27 mouse cellular contexts compared by ENCODE assay signal in the genomic region with DNA sequence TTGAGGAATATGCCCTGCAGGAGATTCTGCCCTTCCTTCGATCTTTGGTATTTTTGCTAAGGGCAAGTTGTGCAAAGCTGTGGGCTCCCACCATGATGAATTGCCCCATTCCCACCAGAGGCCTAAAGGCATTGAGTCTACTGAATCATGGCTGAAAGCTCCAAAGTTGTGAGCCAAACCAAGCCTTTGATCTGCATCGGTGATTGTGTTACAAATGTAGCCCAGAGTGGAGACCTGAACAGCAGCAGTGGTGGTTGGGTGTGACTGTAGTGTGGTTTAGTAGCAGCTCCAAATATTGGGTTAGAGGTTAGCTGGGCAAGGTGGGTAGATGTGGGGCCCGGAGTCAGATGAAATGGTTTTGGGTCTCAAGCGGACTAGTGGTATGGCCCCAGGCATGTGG.
DNase-seq lines count a peak whose midpoint lies in the region; TF ChIP-seq lines count a peak whose summit lies in the region.
"Had no signal": no experiment of that assay in that cellular context is flagged by ENCODE, and none has a peak within 500 bp of the region (broad histone marks: within the 10 kb centered on the region; RNA-seq: fewer than 3 reads in every experiment).

No protein-coding gene starts in this region.

- H3K79me2 ChIP-seq in MEL (ENCODE audit: control insufficient read depth, insufficient read depth, low read length, poor library complexity), result no peaks in the 10 kb centered on the region

- no peak for TF ChIP-seq POLR2A in MEL (IDR thresholded peaks at IDR 0.05; ENCODE audit: control insufficient read depth in 1 of 2, insufficient read depth in 1 of 2, low read depth in 1 of 2, low read length in 2 of 2, poor library complexity in 1 of 2)
- no peak for TF ChIP-seq POLR2A in olfactory bulb, adult 2 months (IDR thresholded peaks at IDR 0.05; ENCODE audit: insufficient read depth, low read depth, low read length)

- no peaks in the 10 kb centered on the region for H3K36me3 ChIP-seq in heart, embryonic 10.5 days
- H3K36me3 ChIP-seq in MEL (ENCODE audit: control insufficient read depth in 1 of 2, insufficient read depth in 2 of 2, low read length in 2 of 2), result peaks cover 0 to 45% of the 10 kb centered on the region in 2 experiments; a peak in 2 of 4 replicates
- H3K36me3 ChIP-seq: embryonic facial prominence, embryonic 10.5 days; embryonic facial prominence, embryonic 13.5 days; forebrain, embryonic 12.5 days; forebrain, embryonic 15.5 days; G1E; hindbrain, embryonic 10.5 days; hindbrain, embryonic 13.5 days; intestine, embryonic 15.5 days had no signal

- H3K9ac ChIP-seq in MEL (ENCODE audit: control insufficient read depth, low read depth, low read length, poor library complexity, severe bottlenecking), result no peak overlapping the region
- H3K9ac ChIP-seq: embryonic facial prominence, embryonic 13.5 days; forebrain, embryonic 12.5 days; forebrain, embryonic 15.5 days; hindbrain, embryonic 13.5 days; intestine, embryonic 15.5 days had no signal

- H3K27ac ChIP-seq in heart, embryonic 10.5 days, result no peak overlapping the region
- H3K27ac ChIP-seq in MEL (ENCODE audit: control insufficient read depth, low read depth, low read length), result no peak overlapping the region
- H3K27ac ChIP-seq in olfactory bulb, adult 2 months (ENCODE audit: insufficient read depth, low read depth, low read length), result peak overlapping the region; percentile 89; the same call in 1 of the 2 replicates
- H3K27ac ChIP-seq: embryonic facial prominence, embryonic 10.5 days; embryonic facial prominence, embryonic 13.5 days; forebrain, embryonic 12.5 days; forebrain, embryonic 15.5 days; heart, adult 2 months; hindbrain, embryonic 10.5 days; hindbrain, embryonic 13.5 days; intestine, embryonic 15.5 days had no signal

- TF ChIP-seq CTCF in MEL (IDR thresholded peaks at IDR 0.05 in 2 of 3, conservative IDR thresholded peaks at IDR 0.05 in 1 of 3; ENCODE audit: control insufficient read depth in 1 of 3, insufficient read depth in 1 of 3, low read depth in 2 of 3, low read length in 3 of 3, poor library complexity in 1 of 3, severe bottlenecking in 1 of 3), result no peak
- no peak for TF ChIP-seq CTCF in olfactory bulb, adult 2 months (IDR thresholded peaks at IDR 0.05; ENCODE audit: insufficient read depth, low read depth, low read length)

- intact Hi-C loops in heart, postnatal 14 days (cut with DNase I), result loop anchor here (5.0 kb wide), 1 partner anchor 241 kb away; no protein-coding TSS in a partner anchor

- DNase-seq in heart, embryonic 10.5 days (ENCODE audit: low spot score), result peak; percentile 33
- DNase-seq in heart, postnatal 14 days, result no peak
- DNase-seq in MEL (ENCODE audit: low read depth, low spot score), result peak; percentile 8
- DNase-seq in frontal cortex, postnatal 10 days (ENCODE audit: low spot score in 2 of 2), result no peak
- DNase-seq in lung, postnatal 4 days, result no peak
- DNase-seq: adrenal gland, adult 2 months; adrenal gland, postnatal 14 days; cerebellum, adult 11 months; cerebellum, adult 2 months; cerebellum, adult 9-11 months; cerebellum, postnatal 36 days; embryo, embryonic 11 days; gastrocnemius, postnatal 10 days; gastrocnemius, postnatal 36 days; heart, adult 2 months; heart, postnatal 36 days; kidney, adult 11 months had no signal

- peaks cover 10% of the 10 kb centered on the region; the same call in 1 of the 2 replicates for H3K4me1 ChIP-seq in heart, embryonic 10.5 days
- peaks cover 29 to 69% of the 10 kb centered on the region in 2 experiments for H3K4me1 ChIP-seq in MEL (ENCODE audit: control insufficient read depth in 1 of 2, insufficient read depth in 2 of 2, low read length in 2 of 2)
- peaks cover 19% of the 10 kb centered on the region for H3K4me1 ChIP-seq in olfactory bulb, adult 2 months (ENCODE audit: control insufficient read depth, insufficient read depth, low read length)

- no peak for TF ChIP-seq EP300 in MEL (IDR thresholded peaks at IDR 0.05; ENCODE audit: low read depth in 1 of 2, low read length in 2 of 2)

- H3K9me3 ChIP-seq in heart, embryonic 10.5 days, result no peaks in the 10 kb centered on the region
- H3K9me3 ChIP-seq in MEL (replicated peaks; ENCODE audit: insufficient read depth, low read length), result no peaks in the 10 kb centered on the region
- H3K9me3 ChIP-seq: embryonic facial prominence, embryonic 10.5 days; embryonic facial prominence, embryonic 13.5 days; forebrain, embryonic 12.5 days; forebrain, embryonic 15.5 days; G1E; hindbrain, embryonic 10.5 days; hindbrain, embryonic 13.5 days; intestine, embryonic 15.5 days had no signal

- H3K27me3 ChIP-seq in heart, embryonic 10.5 days (ENCODE audit: insufficient read depth, poor library complexity, severe bottlenecking), result no peaks in the 10 kb centered on the region; the same call in 1 of the 2 replicates
- no peaks in the 10 kb centered on the region for H3K27me3 ChIP-seq in MEL (ENCODE audit: control insufficient read depth in 1 of 2, insufficient read depth in 2 of 2, low read length in 2 of 2)
- H3K27me3 ChIP-seq: embryonic facial prominence, embryonic 13.5 days; forebrain, embryonic 12.5 days; forebrain, embryonic 15.5 days; intestine, embryonic 15.5 days had no signal

- H3K4me3 ChIP-seq in heart, embryonic 10.5 days, result no peak overlapping the region
- no peak overlapping the region for H3K4me3 ChIP-seq in MEL (ENCODE audit: control insufficient read depth in 1 of 2, insufficient read depth in 1 of 2, low read depth in 2 of 2, low read length in 2 of 2)
- no peak overlapping the region for H3K4me3 ChIP-seq in olfactory bulb, adult 2 months (ENCODE audit: insufficient read depth, low read depth, low read length)
- H3K4me3 ChIP-seq: embryonic facial prominence, embryonic 10.5 days; embryonic facial prominence, embryonic 13.5 days; erythroblast, embryonic 14.5 days; forebrain, embryonic 12.5 days; forebrain, embryonic 15.5 days; heart, adult 2 months; hindbrain, embryonic 10.5 days; hindbrain, embryonic 13.5 days; intestine, embryonic 15.5 days had no signal

- TF ChIP-seq RAD21 in MEL (IDR thresholded peaks at IDR 0.05; ENCODE audit: low read depth, low read length), result no peak

- 91% methylated on average over 4 of the region's 4 CpGs for WGBS in heart, embryonic 10.5 days
- WGBS in olfactory bulb, adult 2 months, result 94% methylated on average over 4 of the region's 4 CpGs

TF ChIP-seq in MEL, 35 proteins besides CTCF, POLR2A, EP300 and RAD21:
- no peak for TF ChIP-seq ZMIZ1 (IDR thresholded peaks at IDR 0.05; ENCODE audit: low read depth, low read length)
- TF ChIP-seq GABPA (IDR thresholded peaks at IDR 0.05; ENCODE audit: low read depth, low read length), result no peak
- TF ChIP-seq NRF1 (IDR thresholded peaks at IDR 0.05; ENCODE audit: insufficient read depth, low read depth, low read length, poor library complexity, severe bottlenecking), result no peak
- TF ChIP-seq GATA1 (IDR thresholded peaks at IDR 0.05; ENCODE audit: low read depth, low read length), result no peak
- no peak for TF ChIP-seq CHD2 (IDR thresholded peaks at IDR 0.05; ENCODE audit: low read length)
- no peak for TF ChIP-seq RCOR1 (IDR thresholded peaks at IDR 0.05; ENCODE audit: low read depth, low read length)
- no peak for TF ChIP-seq TAL1 (IDR thresholded peaks at IDR 0.05; ENCODE audit: low read length)

Comparison
In these comparisons a context has a peak if more than half of its experiments do, and no peak if none do; other contexts are left out.
1. DNase-seq: peak in heart, embryonic 10.5 days (single experiment) and MEL (single experiment); none in heart, postnatal 14 days (0 of 2), frontal cortex, postnatal 10 days (0 of 2) and lung, postnatal 4 days (0 of 2).